Mouse (Mus musculus) thymus, postnatal 25 days (tissue): ENCODE measurements around the gene Rgl1.

Source experiments
- DNase-seq: peaks from one replicate; pipeline ENCODE4 v3.0.0; 2022

Gene Rgl1

DNA sequence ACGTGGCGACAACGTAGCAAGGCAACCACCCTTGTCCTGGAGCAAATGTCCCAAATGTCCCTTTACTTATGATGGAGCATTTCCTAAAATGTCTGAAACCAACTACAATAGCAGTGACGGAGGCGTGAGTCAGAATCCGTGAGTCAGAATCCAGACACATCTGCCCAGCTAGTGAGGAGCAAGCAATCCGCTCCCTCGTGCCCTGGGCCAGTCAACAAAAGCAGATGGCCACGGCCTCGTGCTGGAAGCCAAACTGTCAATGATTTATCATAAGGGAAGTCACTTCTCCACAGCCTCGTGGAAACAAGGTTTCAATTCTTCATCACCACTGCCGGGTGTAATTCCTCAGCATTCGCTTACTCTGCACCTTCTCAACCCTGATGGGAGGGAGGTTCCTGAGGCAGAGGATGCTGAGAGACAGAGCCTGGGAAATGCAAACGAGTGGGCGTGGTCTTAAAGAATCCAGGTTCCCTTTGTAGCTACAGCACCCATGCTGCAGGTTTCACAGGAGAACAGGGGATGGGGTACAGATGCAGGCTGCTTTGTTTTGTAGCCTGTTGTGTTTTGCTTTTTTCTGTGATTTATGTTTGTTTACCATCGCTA, 229.6 kb downstream of the Rgl1 start:
- DNase-seq: no peak

DNA sequence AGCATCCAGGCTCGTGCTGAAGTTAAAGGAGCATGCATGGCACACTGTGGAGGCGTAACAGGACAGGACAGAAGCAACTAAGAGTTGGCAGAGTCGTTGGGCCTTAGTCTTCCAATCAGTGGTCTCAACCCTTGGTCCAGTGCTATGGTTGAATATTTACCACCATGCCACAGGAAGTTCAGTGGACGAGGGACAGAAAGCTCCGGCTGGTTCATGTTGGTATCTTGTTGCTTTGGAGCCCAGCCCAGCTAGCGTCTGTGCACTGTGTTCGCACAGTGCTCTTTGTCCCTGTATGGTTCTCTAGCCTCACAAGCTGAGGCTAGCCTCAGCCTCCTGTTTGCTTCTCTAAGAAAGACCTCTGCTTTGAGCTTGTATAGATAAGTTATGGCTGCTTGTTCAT, 231.6 kb downstream of the Rgl1 start:
- no peak for DNase-seq

DNA sequence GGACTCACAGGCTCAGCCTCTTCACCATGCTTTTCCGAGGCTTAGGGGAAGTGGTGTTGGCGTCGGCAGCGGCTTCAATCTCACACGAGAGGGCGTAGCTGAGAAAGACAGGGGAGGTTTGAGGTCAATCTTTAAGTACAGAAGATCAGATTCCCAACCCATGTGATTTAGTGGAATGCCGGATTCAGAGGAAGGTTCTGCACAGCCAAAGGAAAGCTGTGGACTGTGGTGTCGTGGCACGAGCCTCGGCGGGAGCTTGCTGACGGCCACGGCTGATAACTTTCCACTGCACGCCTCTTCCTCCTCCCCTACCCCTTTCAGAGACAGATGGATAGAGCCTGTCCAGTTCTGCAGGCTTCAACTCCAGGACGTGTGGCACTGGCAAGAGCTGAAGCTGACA, 234.7 kb downstream of the Rgl1 start:
- DNase-seq: no peak

DNA sequence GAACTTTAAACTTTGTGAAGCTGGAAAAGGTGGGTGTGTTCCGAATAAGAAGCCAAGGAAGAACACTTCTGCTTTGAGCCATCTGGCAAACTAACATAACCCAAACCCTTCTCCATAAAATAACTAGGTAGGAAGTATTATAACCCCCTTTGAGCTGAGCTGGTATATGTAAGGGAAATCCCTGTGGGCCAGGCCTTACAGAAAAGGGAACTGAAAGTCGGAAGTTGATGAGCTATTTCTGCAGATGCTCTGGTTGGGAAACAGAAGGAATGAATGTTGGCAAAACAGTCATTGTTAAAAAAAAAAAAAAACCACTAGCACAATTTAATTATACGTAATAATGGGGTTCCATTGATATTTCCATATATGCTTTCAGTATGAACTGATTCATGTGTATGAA, 237.4 kb downstream of the Rgl1 start:
- no peak for DNase-seq

DNA sequence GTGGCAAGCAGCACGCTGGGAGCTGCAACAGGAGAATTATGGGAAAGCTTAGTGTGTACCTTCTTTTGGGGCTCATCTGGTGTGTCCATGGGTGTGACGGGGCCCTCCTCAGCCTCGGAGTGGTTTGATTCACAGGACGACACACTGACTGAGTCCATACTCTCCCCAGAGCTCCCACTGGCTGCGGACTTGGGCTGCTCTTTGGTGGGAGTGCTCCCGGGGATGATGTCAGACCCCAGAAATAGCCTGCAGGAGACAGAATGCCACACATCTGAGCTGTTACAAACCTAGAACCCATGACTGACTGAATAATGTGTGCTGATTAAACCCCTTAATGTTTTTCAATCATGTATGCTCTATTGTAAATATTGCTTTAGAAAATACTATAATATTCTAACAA, 237.9 kb downstream of the Rgl1 start:
- DNase-seq: no peak

DNA sequence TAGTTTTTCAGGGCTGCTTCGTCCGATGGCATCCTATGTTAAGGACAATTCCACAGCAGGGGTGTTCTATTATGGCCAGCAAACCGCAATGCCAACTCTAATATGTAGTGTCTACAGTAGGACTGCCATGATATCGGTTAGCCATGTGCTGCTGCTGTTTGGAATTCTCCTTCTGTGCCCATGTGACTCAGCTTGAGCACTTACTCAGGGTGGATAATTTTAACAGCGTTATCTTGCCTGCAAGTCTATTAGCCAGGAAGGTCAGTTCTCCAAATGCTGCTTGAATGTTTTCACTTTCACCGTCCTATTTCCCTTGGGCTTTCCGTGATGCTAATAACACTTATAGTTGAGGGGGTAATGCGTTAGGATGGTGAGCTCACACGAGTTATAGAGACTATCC, 240.0 kb downstream of the Rgl1 start:
- no peak for DNase-seq

DNA sequence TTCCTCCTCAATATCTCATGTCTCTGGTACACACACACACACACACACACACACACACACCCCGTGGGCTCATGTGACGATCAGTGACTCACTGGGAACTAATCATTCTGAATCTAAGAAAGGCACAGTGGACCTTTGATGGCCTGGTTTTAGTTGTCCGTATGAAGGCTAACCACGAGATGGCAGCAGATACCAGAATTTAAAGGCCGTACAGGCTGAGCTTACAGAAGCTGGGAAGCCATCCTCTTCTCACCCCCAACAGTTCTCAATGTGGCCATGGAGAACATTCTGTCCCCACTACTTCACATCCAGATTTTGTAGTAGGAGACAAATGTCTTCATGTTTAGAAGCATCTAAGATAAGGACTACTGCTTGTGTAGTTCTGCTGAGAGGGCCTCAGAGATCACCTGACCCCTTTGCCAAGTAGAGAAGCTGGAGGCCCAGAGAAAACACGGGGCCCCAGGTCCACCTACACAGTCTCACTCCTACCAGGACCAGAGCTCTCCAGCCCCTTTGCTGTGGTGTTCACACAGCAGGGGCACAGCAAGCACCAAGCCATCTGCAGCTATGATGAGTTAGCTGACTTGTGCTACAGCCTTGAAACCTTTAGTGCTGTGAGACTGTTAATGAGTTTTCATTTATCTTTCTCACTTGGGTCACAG, 241.0 kb downstream of the Rgl1 start:
- DNase-seq: peak; percentile 71

DNA sequence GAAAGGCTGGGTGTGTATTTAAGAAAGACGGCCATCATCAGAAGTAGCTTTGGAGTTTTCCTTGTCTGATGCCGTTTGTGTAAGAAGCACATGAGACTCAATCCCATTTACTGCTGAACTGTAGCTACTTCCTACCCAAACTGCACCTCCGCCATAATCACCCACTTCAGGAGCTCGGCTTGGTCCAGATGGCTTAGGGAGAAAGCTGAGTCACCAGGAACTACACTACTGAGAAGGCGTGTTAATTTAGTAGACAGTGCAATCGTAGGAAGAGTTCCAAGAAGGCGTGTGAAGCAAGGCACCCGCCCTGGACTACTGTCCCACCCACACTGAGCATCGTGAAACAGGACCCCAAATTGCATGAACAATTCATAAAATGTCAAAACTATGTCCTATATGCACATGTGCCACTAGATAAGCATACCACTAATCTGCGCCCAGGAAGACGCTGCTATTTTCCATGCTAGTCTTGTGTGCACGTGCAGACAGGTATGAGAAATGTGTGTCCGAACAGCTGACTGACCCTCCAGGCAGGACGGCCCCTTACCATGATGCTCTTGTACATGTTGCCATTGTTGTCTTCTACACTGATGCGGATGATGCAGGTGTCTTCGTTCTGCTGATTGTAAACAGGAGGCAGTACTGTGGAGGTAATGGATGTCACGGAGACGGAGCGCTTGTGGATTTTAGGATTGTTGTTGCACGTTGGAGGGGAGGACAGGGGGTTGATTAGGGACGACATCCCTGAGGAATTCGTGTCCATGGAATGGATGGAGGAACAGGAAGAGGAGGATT, 241.9 kb downstream of the Rgl1 start:
- no peak for DNase-seq

DNA sequence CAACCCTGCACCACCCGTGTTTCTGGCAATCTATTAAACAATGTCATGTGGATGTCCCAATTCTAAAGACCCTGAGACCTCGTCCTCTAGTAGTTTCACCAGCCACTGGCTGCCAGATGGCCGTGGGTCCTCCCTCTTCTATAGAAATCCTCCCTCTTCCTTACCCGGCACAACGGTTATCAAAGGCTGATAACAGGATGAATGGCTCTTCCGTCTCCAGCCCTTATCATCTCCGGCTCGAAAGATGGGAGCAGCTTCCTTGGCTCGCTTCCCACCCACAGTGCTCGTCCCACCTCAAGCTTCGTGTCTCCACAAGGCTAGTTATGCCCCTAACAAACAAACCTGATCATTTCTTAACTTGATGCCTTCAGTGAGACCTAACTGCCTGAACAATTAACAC, 242.9 kb downstream of the Rgl1 start:
- no peak for DNase-seq

DNA sequence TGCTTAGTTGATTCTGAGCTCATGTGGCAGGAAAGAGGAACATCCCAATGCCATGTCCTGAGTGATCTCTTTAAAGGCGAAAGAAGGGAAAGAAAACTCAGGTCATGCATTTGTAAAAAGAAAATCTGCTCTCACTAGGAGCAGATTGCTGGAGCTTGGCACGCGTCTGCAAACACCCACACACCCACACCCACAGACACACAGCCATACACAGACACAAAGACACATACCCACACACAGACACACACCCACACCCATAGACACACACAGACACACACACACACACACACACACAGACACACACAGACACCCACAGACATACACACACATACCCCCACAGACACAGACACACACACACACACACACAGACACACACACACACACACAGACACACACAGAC, 243.9 kb downstream of the Rgl1 start:
- no peak for DNase-seq

DNA sequence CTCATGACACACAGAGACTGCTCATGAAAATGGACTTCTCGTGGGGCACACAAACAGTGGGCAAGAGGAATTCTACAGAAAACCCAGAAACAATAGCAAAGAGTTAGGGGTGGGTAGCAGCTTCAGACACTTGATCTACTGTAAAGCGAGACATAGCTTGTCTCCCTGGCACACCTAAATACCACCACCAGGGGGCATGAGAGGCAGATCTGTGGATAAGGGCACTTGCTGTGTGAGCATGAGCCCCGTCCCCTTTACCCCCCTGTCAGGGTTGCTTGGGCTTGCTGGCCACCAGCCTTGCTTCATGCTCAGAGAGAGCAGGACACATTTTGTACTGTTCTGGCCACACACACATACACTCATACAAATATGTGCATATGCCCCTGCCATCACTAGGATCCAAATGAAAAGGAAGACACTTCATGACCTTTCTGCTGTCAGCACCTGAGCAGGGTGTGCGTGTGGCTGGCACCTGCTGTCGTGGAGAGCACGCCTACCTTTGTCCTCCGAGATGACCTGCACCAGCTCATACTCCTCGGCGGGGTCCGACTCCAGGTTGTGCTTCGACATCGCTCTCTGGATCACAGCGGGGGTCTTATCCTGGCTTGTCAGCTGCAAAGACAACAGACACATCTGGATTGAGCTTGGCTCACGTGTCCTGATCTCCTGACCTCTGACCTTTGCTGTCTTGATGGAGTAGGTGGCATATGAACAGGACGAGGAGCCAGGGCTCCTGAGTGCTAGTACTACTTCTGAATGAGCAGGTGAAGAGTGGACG, 245.2 kb downstream of the Rgl1 start:
- peak; percentile 64 for DNase-seq

DNA sequence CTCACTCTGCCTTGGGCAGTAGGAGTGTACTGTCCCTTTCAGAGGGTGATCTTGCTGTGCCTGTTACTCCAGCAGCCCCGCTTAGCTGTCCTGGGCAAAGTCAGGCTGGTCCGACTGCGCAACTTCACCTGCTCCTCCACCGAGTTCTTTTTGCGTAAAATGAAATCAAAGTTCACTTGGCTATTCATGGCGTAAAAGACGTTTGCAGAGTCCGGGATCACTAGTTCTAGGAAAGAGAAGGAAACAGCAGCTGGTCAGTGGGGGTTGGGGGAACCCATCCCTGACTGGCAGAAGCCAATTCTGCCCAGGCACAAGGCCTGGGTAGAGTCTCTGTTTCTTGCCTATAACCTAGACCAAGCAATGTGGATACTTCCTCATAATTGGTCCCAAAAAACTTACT, 247.2 kb downstream of the Rgl1 start:
- DNase-seq: no peak

DNA sequence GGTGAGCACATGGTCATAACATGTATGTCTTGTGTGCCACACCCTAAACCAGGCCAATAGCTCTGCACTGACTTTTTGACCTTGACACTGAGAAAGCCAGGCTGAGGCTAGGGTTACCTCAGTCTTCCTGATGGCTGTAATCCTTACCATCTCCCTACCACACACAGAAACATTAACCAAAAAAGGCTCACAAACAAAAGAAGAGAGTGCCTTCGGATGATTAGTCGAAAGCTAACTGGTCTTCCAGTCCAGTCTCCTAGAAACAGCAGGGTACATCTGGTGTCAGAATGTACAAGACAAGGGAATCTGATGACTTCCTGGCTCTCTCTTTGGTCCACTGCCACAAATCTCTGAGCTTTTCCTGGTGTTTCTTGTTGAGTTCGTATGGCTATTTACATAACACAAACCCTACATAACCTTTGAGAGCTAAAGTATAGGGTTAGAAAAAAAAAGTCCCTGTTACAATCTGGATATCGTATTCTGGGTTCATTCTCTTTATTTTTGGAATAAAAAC, 249.0 kb downstream of the Rgl1 start:
- DNase-seq: no peak

DNA sequence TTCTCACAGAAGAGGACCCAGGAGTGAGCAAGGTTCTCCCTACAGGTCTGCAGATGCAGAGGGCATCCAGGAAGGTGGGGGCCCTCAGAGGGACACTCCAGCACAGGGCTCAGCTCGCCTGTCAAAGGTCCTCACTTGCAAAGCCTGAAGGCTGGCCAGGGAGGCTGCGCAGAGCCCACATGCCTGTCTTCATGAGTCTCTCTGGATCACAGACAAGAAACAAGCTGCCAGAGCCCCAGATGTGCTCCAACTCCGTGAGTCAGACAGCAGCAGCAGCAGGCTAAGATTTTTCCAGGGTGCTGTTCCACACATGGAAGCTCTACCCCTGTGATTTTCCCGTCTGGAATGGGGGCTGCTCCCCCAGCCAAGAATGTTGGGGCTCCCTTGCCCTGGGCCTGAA, 251.9 kb downstream of the Rgl1 start:
- DNase-seq: no peak

DNA sequence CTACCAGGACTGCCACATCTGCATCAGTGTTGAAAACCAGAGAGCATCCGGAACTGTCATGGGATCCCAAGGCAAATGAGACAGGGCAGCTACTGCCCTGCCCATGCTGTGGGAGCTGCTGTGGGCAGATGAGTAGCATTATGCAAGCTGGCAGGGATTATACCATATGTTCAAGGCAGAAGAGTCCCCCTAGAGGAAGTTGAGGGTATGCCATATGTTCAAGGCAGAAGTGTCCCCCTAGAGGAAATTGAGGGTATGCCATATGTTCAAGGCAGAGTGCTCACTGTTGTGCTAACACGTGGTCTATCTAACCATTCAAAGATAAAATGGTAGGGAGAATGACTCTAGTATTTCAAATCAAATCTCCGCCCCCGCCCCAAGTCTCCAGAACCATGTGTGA, 254.9 kb downstream of the Rgl1 start:
- peak; percentile 20 for DNase-seq

DNA sequence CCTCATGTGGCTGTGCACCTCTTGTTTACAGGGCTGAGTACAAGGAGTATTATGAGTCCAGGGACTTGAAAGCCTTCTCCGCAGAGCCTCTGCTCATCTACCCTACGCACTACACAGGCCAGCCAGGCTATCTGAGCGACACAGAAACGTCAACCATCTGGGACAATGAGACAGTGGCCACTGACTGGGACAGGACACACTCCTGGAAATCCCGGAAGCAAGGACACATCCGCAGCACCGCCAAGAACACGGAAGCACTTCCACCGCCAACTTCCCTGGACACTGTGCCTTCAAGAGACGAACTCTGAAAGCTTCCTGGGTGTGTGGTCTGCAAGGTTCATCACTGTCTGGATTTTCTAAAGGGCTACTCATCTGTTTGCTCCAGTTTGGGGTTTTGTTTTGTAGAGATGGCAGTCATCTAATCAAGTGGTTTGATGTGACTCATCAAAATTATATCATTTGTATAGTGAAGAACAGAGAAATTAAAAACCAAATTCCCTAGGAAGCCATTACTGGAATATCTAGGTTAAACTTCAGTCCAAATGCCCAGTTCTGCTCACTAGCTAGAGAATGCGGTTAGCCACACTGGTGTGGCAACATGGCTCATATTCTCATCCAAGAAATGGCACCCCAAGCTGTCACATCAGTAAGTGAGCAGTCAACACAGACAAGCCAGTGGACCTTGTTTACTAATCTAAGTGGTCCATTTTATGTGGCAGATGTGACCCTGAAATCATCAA, 257.5 kb downstream of the Rgl1 start:
- DNase-seq: no peak

DNA sequence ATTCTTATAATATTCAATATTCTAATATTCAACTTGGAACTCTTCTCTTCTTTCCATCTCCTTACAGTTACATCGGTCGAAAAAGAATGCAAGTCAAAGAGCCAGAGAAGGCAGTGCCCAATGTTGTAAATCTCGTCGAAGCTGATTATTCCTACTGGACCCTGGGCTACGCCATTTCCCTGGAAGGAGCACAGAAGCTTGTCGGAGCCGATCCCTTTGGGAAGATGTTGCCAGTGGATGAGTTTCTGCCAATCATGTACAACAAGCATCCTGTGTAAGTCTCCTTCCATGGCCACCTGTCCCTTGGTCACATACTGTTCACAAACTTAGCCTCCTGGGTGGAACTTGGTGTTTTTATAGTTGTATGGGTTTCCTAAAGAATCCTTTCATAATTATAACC, 259.4 kb downstream of the Rgl1 start:
- DNase-seq: no peak

DNA sequence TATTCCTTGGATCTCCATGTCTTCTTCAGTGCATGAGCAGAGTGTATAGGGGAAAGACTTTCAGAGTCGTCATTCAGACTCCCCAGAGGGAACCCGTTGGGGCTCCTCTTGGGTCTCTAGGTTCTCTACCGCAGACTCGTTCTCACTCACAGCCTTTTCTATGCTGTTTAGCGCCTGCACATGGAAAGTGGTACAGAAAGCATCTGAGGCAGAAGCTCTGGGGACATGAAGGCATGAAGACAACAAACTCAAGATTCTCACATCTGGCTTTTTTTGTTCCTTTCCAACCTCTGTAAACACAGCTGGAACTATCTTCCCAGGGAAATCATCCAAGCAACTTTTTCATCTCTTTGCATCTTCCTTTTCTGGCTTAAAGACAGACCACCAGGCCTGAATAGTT, 260.0 kb downstream of the Rgl1 start:
- no peak for DNase-seq

DNA sequence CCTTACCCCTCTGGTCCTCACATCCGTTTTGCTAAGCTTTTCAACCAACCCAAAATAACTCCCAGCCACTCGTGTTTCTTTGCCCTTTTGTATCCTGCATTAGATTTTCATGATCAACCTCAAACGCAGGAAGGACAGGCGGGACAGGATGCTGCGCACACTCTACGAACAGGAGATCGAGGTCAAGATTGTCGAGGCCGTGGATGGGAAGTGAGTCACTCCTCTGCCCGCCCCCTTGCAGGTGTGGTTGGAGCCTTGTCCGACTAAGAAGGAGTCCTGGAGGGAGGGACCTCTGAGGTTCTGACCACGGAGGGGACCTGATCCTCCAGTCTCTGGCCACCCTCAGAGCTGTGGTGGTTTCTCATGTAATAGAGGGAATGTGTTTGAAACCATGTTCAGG, 266.3 kb downstream of the Rgl1 start:
- DNase-seq: no peak

DNA sequence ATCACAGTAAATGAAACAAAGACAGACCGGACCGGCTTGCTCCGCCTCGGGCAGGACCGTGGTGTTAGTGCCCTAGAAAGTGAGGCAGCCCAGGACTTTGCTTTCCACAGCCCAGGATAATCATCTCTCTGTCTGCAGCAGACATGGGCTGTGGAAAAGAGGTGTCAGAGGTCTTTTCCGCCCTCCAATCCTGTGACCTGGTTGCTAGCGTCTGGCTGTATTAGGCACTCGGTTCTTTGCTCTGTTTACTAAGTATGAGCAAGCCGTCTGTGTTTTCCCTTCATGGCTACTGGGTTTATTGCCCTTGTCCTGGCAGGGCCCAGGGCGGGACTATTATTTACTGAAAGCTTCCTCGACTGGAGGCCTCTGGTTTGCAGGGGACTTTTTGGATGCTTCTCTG, 268.6 kb downstream of the Rgl1 start:
- DNase-seq: no peak

DNA sequence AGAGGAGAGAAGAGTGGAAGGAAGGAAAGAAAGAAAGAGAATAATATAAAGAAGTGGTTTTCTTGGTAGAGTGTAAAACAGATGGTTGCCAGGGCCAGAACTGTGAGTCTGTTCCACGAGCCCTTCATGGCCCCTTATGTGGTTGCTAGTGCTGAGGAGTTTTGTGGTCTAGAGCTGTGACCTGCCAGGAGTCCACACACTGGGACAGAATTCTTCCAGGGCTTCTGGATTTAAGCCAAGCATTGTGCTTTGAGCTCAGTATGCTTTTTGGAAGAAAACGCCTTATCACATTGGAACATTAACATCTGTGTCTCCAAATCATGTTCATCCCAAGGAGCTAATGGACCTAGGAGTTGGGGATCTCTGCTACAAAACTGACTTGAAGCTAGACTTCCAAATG, 269.3 kb downstream of the Rgl1 start:
- DNase-seq: no peak

DNA sequence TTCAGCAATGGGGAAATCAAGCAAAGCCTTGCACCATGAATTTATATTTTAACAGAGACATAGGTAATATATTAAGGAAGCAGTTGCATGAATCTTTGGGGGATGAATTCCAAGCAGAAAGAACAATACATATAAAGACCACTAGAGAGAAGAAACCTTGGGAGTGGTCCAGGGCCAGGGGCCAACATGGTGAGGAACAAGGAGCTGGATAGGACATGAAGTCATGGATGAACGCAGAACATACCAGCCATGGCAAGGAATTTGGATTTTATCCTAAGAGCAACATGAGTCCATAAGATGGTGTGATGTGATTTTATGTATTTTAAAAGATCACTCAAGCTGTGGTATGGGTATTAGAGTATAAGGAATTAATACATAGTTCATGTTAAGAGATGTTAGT, 273.9 kb downstream of the Rgl1 start:
- DNase-seq: no peak

DNA sequence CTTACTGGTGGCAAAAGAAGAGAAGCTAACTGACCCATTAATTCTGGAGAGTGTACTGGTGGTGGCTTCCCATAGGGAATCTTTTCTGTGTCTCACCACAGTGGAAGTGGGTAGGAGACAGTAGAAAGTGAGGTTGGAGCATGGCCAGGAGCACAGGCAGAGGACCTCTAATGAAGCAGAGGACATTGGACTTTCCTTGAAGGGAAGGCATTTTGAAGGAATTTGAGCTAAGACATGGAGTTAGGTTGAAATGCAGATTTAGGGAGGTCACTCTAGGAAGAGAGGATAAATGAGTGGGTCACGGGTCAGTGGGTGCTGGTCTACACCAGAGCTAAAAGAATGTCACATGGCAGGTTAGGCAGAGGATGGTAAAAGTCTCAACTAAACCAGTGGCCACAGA, 275.3 kb downstream of the Rgl1 start:
- DNase-seq: no peak
